Mouse (Mus musculus) thymus, adult 2 months (tissue): ENCODE measurements around the gene Nckipsd. TPM values are rescaled to one million over a fixed set of nuclear protein-coding genes. Genes with fewer than 3 reads are reported as not detected.
A peak's percentile ranks its signal among the peaks of the same experiment; 100 is the strongest.

Experiments
- DNase-seq: peaks from one replicate; pipeline ENCODE4 v3.0.0; 2021
- H3K27ac ChIP-seq: fragments of 200-500 bp; 2 replicates; pipeline ENCODE4 v1.5.1; 2012; ENCODE audit warnings: low read length, control low read depth; ENCODE audit not compliant: control insufficient read depth, insufficient read depth
- H3K27me3 ChIP-seq: fragments of 200-500 bp; 2 replicates; pipeline ENCODE4 v1.6.1; 2012; ENCODE audit warnings: mild to moderate bottlenecking, low read length, moderate library complexity, mixed read lengths; ENCODE audit not compliant: control insufficient read depth, insufficient read depth
- H3K36me3 ChIP-seq: fragments of 200-500 bp; 2 replicates; pipeline ENCODE4 v1.6.1; 2012; ENCODE audit warnings: mild to moderate bottlenecking, low read length, moderate library complexity; ENCODE audit not compliant: control insufficient read depth, insufficient read depth
- H3K4me1 ChIP-seq: fragments of 200-500 bp; replicated peaks from 2 replicates; pipeline ENCODE4 v1.6.1; 2012; ENCODE audit warnings: low read length; ENCODE audit not compliant: control insufficient read depth, insufficient read depth
- H3K4me3 ChIP-seq: fragments of 200-500 bp; 2 replicates; pipeline ENCODE4 v1.5.1; 2012; ENCODE audit warnings: mild to moderate bottlenecking, low read length, control low read depth, moderate library complexity; ENCODE audit not compliant: control insufficient read depth, insufficient read depth
- CTCF ChIP-seq: fragments of 200-500 bp; IDR thresholded peaks from 2 replicates; pipeline ENCODE4 v1.5.1; 2012; ENCODE audit warnings: mild to moderate bottlenecking, control low read depth, low read length, moderate library complexity, borderline replicate concordance; ENCODE audit not compliant: control insufficient read depth, poor library complexity, insufficient read depth; ENCODE audit errors: extremely low read depth
- POLR2A ChIP-seq: fragments of 200-500 bp; IDR thresholded peaks from 2 replicates; pipeline ENCODE4 v1.6.1; 2012; ENCODE audit warnings: mild to moderate bottlenecking, low read length, control low read depth, moderate library complexity; ENCODE audit not compliant: control insufficient read depth, poor library complexity, insufficient read depth; ENCODE audit errors: extremely low read depth
- WGBS: fragments of 180-500 bp; shearing (Covaris S2); methylation state at CpG from one replicate; pipeline ENCODE4 v1.1.7; 2018; 5-methylcytosine and 5-hydroxymethylcytosine counted together
- polyA plus RNA-seq: library from polyadenylated mRNA; depleted of rRNA; stranded (reverse); fragments of >200 nt; gene quantifications from 2 replicates; pipeline ENCODE4 v1.2.3, GENCODE M21; 2012; rRNA removed

Gene Nckipsd
- polyA plus RNA-seq, 1 experiment = 30.0 TPM

DNA sequence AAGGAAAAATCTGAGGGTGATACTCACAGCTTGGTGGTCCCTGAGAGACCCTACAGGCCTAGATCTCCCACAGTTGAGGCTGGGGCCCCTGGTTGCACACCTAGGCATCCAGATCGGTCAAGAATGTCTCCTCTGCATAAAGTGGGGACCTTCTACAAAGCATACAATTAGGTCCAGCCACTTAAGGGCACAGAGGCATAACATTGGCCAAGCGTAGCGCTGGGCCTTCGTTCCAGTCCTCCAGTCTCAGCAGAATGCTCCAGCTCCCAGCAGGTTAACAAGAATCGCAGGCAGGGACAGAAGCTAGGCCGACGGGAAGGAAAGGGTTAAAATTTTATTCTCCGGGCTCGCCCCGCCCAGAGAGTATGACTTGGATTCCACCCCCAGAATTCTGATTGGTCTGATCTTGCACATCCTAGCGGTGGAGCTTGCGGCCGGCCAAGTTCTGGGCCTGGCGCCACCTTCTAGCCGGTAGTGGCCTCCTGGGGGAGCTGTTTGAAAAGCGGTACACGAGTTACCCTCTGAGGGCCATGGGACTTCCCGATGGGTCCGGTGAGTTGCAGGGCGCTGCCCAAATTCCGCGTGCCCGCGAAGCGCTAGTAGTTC lies 45.6 kb downstream of the Nckipsd start:
- Histone ChIP-seq H3K4me1 (peaks cover 4% of the 10 kb centered on the region), H3K36me3 (no peaks in the 10 kb centered on the region), H3K27me3 (no peaks in the 10 kb centered on the region), H3K4me3 (peak overlapping the region; percentile 90), H3K27ac (peak overlapping the region; percentile 17; the same call in 1 of the 2 replicates)
- DNase-seq = peak; percentile 87
- TF ChIP-seq POLR2A (peak; percentile 36; the same call in 1 of the 2 replicates), CTCF (peak; percentile 78)
- 4% methylated on average over 25 of the region's 25 CpGs for WGBS

DNA sequence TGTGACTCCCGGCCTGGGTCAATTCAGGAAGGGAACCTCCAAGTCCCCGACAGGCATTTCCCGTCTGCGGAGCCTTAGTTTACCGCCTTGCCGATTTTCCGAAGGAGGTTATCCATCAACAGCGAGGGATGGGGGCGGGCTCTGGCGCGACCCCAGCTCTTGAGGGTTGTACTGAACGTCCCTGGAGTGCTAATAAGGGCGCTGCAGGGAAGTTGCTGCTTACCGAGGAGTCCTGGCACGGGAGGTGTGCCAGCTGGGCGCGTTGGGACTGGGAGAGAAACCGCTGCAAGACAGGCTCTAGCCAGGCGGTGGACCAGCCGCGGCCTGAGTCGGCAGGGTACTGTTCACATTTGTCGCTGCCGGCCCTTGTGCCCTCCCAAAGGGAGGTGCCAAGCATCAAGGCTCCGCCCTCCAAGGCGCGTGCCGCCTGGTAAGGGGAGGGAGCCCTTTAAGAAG lies 46.1 kb downstream of the Nckipsd start:
- peak; percentile 86 for DNase-seq
- Histone ChIP-seq H3K4me3 (peak overlapping the region; percentile 90), H3K4me1 (peaks cover 4% of the 10 kb centered on the region), H3K36me3 (no peaks in the 10 kb centered on the region), H3K27ac (peak overlapping the region; percentile 17; the same call in 1 of the 2 replicates), H3K27me3 (no peaks in the 10 kb centered on the region)
- WGBS = under 1% methylated on average over 28 of the region's 28 CpGs
- TF ChIP-seq CTCF (no peak), POLR2A (peak; percentile 39)

DNA sequence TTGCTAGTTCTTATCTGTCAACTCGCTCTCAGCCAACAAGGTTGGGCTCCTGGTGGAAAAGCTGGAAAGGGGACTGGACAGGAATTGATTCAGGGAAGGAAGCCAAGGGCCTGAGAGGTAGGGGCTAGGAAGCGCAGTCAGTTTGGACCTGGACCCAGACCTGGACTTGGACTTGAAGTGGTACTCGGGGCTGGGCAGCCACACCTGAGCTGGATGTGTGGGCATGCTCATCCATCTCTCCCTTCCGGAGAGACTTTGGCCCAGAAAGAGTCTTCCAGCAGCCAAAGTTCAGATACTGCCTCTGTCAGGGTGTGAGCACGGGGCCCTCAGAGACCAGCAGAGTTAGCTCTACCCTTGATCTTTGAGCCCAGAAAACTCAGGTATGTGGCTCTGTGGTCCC lies 47.2 kb downstream of the Nckipsd start:
- no peak for TF ChIP-seq CTCF
- no peak for TF ChIP-seq POLR2A
- Histone ChIP-seq H3K4me1 (peaks cover 4% of the 10 kb centered on the region), H3K27me3 (no peaks in the 10 kb centered on the region), H3K36me3 (no peaks in the 10 kb centered on the region), H3K27ac (no peak overlapping the region), H3K4me3 (no peak overlapping the region)
- DNase-seq = no peak
- WGBS = 94% methylated on average over 5 of the region's 5 CpGs

DNA sequence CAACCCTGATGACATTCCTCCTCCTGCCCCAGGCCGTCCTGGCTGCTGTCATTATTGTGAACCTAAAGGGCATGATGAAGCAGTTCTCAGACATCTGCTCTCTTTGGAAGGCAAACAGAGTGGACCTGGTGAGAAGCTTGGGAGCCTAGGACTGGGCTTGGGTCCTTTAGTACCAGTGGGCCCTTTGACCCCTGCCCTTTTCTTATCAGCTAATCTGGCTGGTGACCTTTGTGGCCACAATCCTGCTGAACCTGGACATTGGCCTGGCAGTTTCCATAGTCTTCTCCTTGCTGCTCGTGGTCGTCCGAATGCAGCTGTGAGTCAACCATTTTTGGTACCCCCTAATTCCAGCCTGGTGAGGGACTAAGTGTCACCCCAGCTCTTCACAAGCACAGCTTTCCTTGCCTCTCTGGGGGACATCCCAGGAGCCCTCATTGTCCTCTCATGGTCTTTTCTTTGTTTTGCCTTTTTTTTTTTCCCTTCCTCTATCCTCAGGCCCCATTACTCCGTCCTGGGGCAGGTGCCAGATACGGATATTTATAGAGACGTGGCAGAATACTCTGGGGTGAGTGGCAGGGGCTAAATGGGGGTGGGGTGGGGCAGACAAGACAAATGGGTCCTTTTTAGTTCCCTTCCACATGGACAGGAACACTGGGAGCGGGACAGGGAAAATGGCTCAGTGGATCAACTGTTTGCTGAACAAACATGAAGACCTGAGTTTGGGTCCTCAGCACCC lies 50.8 kb downstream of the Nckipsd start:
- Histone ChIP-seq H3K36me3 (no peaks in the 10 kb centered on the region), H3K4me1 (no peaks in the 10 kb centered on the region), H3K4me3 (no peak overlapping the region), H3K27me3 (no peaks in the 10 kb centered on the region), H3K27ac (no peak overlapping the region)
- WGBS = 92% methylated on average over 8 of the region's 8 CpGs
- no peak for DNase-seq
- TF ChIP-seq POLR2A (no peak), CTCF (no peak)

Other genes with a start within 250 kb of the Nckipsd start
- 160 and 200 TPM in 2 replicates for gene Impdh2, start 248.1 kb upstream of the Nckipsd start, polyA plus RNA-seq
- gene Ndufaf3, start 240.9 kb upstream of the Nckipsd start, polyA plus RNA-seq = 65.5 and 74.2 TPM in 2 replicates
- 418 and 504 TPM in 2 replicates for gene Dalrd3, start 238.5 kb upstream of the Nckipsd start, polyA plus RNA-seq
- 106 and 112 TPM in 2 replicates for gene Wdr6, start 229.6 kb upstream of the Nckipsd start, polyA plus RNA-seq
- 6.6 and 10.5 TPM in 2 replicates for gene P4htm, start 210.7 kb upstream of the Nckipsd start, polyA plus RNA-seq
- 56.0 and 63.0 TPM in 2 replicates for gene Arih2, start 159.0 kb upstream of the Nckipsd start, polyA plus RNA-seq
- gene Slc25a20, start 146.3 kb upstream of the Nckipsd start, polyA plus RNA-seq = 19.8 and 24.7 TPM in 2 replicates
- 5.7 and 5.8 TPM in 2 replicates for gene Prkar2a, start 119.1 kb upstream of the Nckipsd start, polyA plus RNA-seq
- gene Ip6k2, start 24.6 kb upstream of the Nckipsd start, polyA plus RNA-seq = 148 and 163 TPM in 2 replicates
- gene Celsr3, start 18.0 kb downstream of the Nckipsd start, polyA plus RNA-seq = 0.09 and 0.26 TPM in 2 replicates
- 29.4 and 38.2 TPM in 2 replicates for gene Slc26a6, start 44.9 kb downstream of the Nckipsd start, polyA plus RNA-seq
- gene Tmem89, start 106.3 kb downstream of the Nckipsd start, polyA plus RNA-seq = 0.47 and 0.75 TPM in 2 replicates
- 554 and 681 TPM in 2 replicates for gene Uqcrc1, start 128.3 kb downstream of the Nckipsd start, polyA plus RNA-seq
- 5.1 and 7.9 TPM in 2 replicates for gene Col7a1, start 145.2 kb downstream of the Nckipsd start, polyA plus RNA-seq
- 0.40 and 1.3 TPM in 2 replicates for gene Ucn2, start 177.6 kb downstream of the Nckipsd start, polyA plus RNA-seq
- gene Pfkfb4, start 183.4 kb downstream of the Nckipsd start, polyA plus RNA-seq = 13.4 and 15.1 TPM in 2 replicates
- gene Shisa5, start 230.2 kb downstream of the Nckipsd start, polyA plus RNA-seq = 2,502 and 2,648 TPM in 2 replicates